Mouse (Mus musculus) lung, adult 2 months (tissue): ENCODE measurements around the gene Wdr1.
"Not testable (repeated sequence)": the region's sequence is repeated elsewhere in the genome, so short reads cannot be mapped to it uniquely, and the experiment has no call there.

Source experiments
- CTCF ChIP-seq: fragments of 200-500 bp; IDR thresholded peaks from 2 replicates; pipeline ENCODE4 v1.5.1; 2011; ENCODE audit warnings: mild to moderate bottlenecking, low read length, control low read depth; ENCODE audit not compliant: insufficient read depth
- POLR2A ChIP-seq: fragments of 200-500 bp; IDR thresholded peaks from 2 replicates; pipeline ENCODE4 v1.6.1; 2011; ENCODE audit warnings: low read depth, mild to moderate bottlenecking, control low read depth, low read length, borderline replicate concordance; ENCODE audit errors: extremely low read depth

GRCm38 (mm10) chr5:38479545-38479907 is 83.5 kb downstream of the Wdr1 start:
- TF ChIP-seq CTCF, POLR2A: not testable (repeated sequence)
